Mouse (Mus musculus): ENCODE data around the gene Tmem119. TPM values are rescaled to one million over a fixed set of nuclear protein-coding genes. Genes with fewer than 3 reads are reported as not detected.

The Tmem119 gene
- polyA plus RNA-seq, 1 experiment: 1.8 TPM

GRCm38 (mm10) chr5:113841243-113842225, 41.2 kb upstream of the Tmem119 start:
- TF ChIP-seq CTCF (IDR thresholded peaks at IDR 0.05; ENCODE audit: control insufficient read depth, insufficient read depth, low read length) (no peak), POLR2A (IDR thresholded peaks at IDR 0.05; ENCODE audit: borderline replicate concordance, control insufficient read depth, low read depth, low read length) (no peak)

GRCm38 (mm10) chr5:113840443-113840842, 40.1 kb upstream of the Tmem119 start:
- H3K4me3 ChIP-seq (replicated peaks; ENCODE audit: control insufficient read depth, low read depth, low read length): no peak overlapping the region
- H3K4me1 ChIP-seq (ENCODE audit: control insufficient read depth, insufficient read depth, low read length): peaks cover 13% of the 10 kb centered on the region
- 40% methylated on average over 4 of the region's 4 CpGs for WGBS
- H3K27ac ChIP-seq (ENCODE audit: control insufficient read depth, insufficient read depth, low read depth, low read length, poor library complexity): peak overlapping the region; percentile 52
- no peak for TF ChIP-seq CTCF (IDR thresholded peaks at IDR 0.05; ENCODE audit: control insufficient read depth, insufficient read depth, low read length)
- no peak for TF ChIP-seq POLR2A (IDR thresholded peaks at IDR 0.05; ENCODE audit: borderline replicate concordance, control insufficient read depth, low read depth, low read length)

More at GRCm38 (mm10) chr5:113841243-113842225, 41.2 kb upstream of the Tmem119 start:
- Histone ChIP-seq H3K4me1 (ENCODE audit: control insufficient read depth, insufficient read depth, low read length) (peaks cover 13% of the 10 kb centered on the region), H3K4me3 (replicated peaks; ENCODE audit: control insufficient read depth, low read depth, low read length) (no peak overlapping the region), H3K27ac (ENCODE audit: control insufficient read depth, insufficient read depth, low read depth, low read length, poor library complexity) (peak overlapping the region; percentile 93)
- WGBS: 29% methylated on average over 23 of the region's 23 CpGs

- WGBS: 22% methylated on average over 10 of the region's 10 CpGs
- H3K27ac ChIP-seq (ENCODE audit: control insufficient read depth, insufficient read depth, low read depth, low read length, poor library complexity): peak overlapping the region; percentile 66
- TF ChIP-seq CTCF (IDR thresholded peaks at IDR 0.05; ENCODE audit: control insufficient read depth, insufficient read depth, low read length): no peak
- TF ChIP-seq POLR2A (IDR thresholded peaks at IDR 0.05; ENCODE audit: borderline replicate concordance, control insufficient read depth, low read depth, low read length): no peak
Observed at GRCm38 (mm10) chr5:113836961-113837360, 36.6 kb upstream of the Tmem119 start.

GRCm38 (mm10) chr5:113833316-113833947, 33.1 kb upstream of the Tmem119 start:
- peaks cover 9% of the 10 kb centered on the region for H3K4me1 ChIP-seq (ENCODE audit: control insufficient read depth, insufficient read depth, low read length)
- TF ChIP-seq POLR2A (IDR thresholded peaks at IDR 0.05; ENCODE audit: borderline replicate concordance, control insufficient read depth, low read depth, low read length) (no peak), CTCF (IDR thresholded peaks at IDR 0.05; ENCODE audit: control insufficient read depth, insufficient read depth, low read length) (no peak)
- H3K27ac ChIP-seq (ENCODE audit: control insufficient read depth, insufficient read depth, low read depth, low read length, poor library complexity): peak overlapping the region; percentile 53; the same call in 1 of the 2 replicates
- no peak overlapping the region for H3K4me3 ChIP-seq (replicated peaks; ENCODE audit: control insufficient read depth, low read depth, low read length)
- WGBS: 31% methylated on average over 16 of the region's 16 CpGs

More at GRCm38 (mm10) chr5:113836961-113837360, 36.6 kb upstream of the Tmem119 start:
- H3K4me1 ChIP-seq (ENCODE audit: control insufficient read depth, insufficient read depth, low read length): peaks cover 6% of the 10 kb centered on the region
- no peak overlapping the region for H3K4me3 ChIP-seq (replicated peaks; ENCODE audit: control insufficient read depth, low read depth, low read length)

- peak within 1 kb of the TSS; percentile 77 for H3K27ac ChIP-seq (ENCODE audit: control insufficient read depth, insufficient read depth, low read depth, low read length, poor library complexity)
- 31% methylated on average over 8 of the region's 8 CpGs for WGBS
- TF ChIP-seq CTCF (IDR thresholded peaks at IDR 0.05; ENCODE audit: control insufficient read depth, insufficient read depth, low read length) (no peak), POLR2A (IDR thresholded peaks at IDR 0.05; ENCODE audit: borderline replicate concordance, control insufficient read depth, low read depth, low read length) (peak; percentile 87)
- peak within 1 kb of the TSS; percentile 58 for H3K4me3 ChIP-seq (replicated peaks; ENCODE audit: control insufficient read depth, low read depth, low read length)
- peaks cover 9% of the 10 kb centered on the region for H3K4me1 ChIP-seq (ENCODE audit: control insufficient read depth, insufficient read depth, low read length)
Observed at GRCm38 (mm10) chr5:113832490-113832901, 32.2 kb upstream of the Tmem119 start, which contains the start of gene Selplg. Gene Selplg, minus strand, starts transcription at chr5:113832644.

GRCm38 (mm10) chr5:113831741-113832140, 31.4 kb upstream of the Tmem119 start:
- TF ChIP-seq CTCF (IDR thresholded peaks at IDR 0.05; ENCODE audit: control insufficient read depth, insufficient read depth, low read length): no peak
- TF ChIP-seq POLR2A (IDR thresholded peaks at IDR 0.05; ENCODE audit: borderline replicate concordance, control insufficient read depth, low read depth, low read length): no peak
- H3K4me1 ChIP-seq (ENCODE audit: control insufficient read depth, insufficient read depth, low read length): peaks cover 7% of the 10 kb centered on the region; the same call in 1 of the 2 replicates
- 56% methylated on average over 3 of the region's 3 CpGs for WGBS
- peak overlapping the region; percentile 55 for H3K27ac ChIP-seq (ENCODE audit: control insufficient read depth, insufficient read depth, low read depth, low read length, poor library complexity)
- peak overlapping the region; percentile 57 for H3K4me3 ChIP-seq (replicated peaks; ENCODE audit: control insufficient read depth, low read depth, low read length)

GRCm38 (mm10) chr5:113830796-113831195, 30.5 kb upstream of the Tmem119 start:
- peak overlapping the region; percentile 81 for H3K4me3 ChIP-seq (replicated peaks; ENCODE audit: control insufficient read depth, low read depth, low read length)
- H3K27ac ChIP-seq (ENCODE audit: control insufficient read depth, insufficient read depth, low read depth, low read length, poor library complexity): peak overlapping the region; percentile 93
- peaks cover 7% of the 10 kb centered on the region; the same call in 1 of the 2 replicates for H3K4me1 ChIP-seq (ENCODE audit: control insufficient read depth, insufficient read depth, low read length)
- TF ChIP-seq POLR2A (IDR thresholded peaks at IDR 0.05; ENCODE audit: borderline replicate concordance, control insufficient read depth, low read depth, low read length) (no peak), CTCF (IDR thresholded peaks at IDR 0.05; ENCODE audit: control insufficient read depth, insufficient read depth, low read length) (no peak)
- WGBS: 55% methylated on average over 5 of the region's 5 CpGs

- Histone ChIP-seq H3K4me1 (ENCODE audit: control insufficient read depth, insufficient read depth, low read length) (peaks cover 7% of the 10 kb centered on the region; the same call in 1 of the 2 replicates), H3K27ac (ENCODE audit: control insufficient read depth, insufficient read depth, low read depth, low read length, poor library complexity) (peak overlapping the region; percentile 93), H3K4me3 (replicated peaks; ENCODE audit: control insufficient read depth, low read depth, low read length) (peak overlapping the region; percentile 81)
- TF ChIP-seq POLR2A (IDR thresholded peaks at IDR 0.05; ENCODE audit: borderline replicate concordance, control insufficient read depth, low read depth, low read length): peak; percentile 97
- peak; percentile 27; the same call in 1 of the 2 replicates for TF ChIP-seq CTCF (IDR thresholded peaks at IDR 0.05; ENCODE audit: control insufficient read depth, insufficient read depth, low read length)
- 2% methylated on average over 10 of the region's 10 CpGs for WGBS
Observed at GRCm38 (mm10) chr5:113830292-113830643, 30.0 kb upstream of the Tmem119 start.
